Mouse (Mus musculus): ENCODE results near the gene Shb.

DNA sequence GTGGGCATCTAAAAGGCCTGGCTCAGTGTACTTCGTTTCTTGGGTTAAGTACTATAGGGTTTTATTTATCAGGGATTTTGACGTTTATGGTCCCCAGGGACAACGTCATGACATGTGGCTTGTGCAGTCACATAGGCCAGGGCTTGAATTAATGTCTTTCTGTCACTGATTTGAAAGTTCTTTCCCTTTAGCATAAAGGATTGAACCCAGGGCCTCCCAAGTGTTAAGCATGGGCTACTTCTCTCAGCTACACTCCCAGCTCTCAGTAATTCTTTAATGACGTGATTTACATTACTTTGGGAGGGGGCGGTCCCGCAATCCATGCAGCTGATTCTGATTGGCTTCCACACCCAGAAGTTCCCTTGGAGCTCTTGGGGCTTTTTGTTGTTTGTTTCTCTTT, 33.2 kb downstream of the Shb start:
- TF ChIP-seq POLR2A (IDR thresholded peaks at IDR 0.05; ENCODE audit: low read depth, low read length): no peak
- TF ChIP-seq CTCF (IDR thresholded peaks at IDR 0.05; ENCODE audit: extremely low read depth, insufficient read length, insufficient replicate concordance, low read depth, low read length): no peak

Data from small intestine, adult 2 months (tissue).